Mouse (Mus musculus) spleen, adult 18-20 months (tissue): ENCODE measurements around the gene H2afv.
"Not testable (repeated sequence)": the region's sequence is repeated elsewhere in the genome, so short reads cannot be mapped to it uniquely, and the experiment has no call there.

Experiments used
- DNase-seq, 2 experiments: peaks; one replicate each; pipeline ENCODE4 v3.0.0; 2022; ENCODE audit warnings: mixed read lengths in 2 of 2

Gene H2afv

DNA sequence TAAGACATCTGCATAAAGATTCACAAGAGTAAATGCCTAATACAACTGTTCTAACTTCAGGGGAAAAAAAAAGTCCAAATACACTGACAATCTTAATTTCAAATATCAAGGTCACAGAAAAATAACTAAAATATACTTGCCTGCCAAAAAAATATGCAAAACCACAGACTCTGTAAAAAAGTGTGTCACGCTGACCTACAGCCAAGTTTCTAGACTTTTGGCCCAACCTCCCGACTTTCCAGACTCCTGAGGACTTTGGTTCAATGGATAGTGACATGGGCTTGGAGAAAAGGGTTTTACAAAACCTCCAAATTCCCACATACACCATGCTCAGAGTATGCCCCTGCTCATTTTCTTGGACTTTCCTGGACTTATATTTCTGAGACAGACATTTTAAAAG lies 24.3 kb upstream of the H2afv start:
- no peak for DNase-seq

DNA sequence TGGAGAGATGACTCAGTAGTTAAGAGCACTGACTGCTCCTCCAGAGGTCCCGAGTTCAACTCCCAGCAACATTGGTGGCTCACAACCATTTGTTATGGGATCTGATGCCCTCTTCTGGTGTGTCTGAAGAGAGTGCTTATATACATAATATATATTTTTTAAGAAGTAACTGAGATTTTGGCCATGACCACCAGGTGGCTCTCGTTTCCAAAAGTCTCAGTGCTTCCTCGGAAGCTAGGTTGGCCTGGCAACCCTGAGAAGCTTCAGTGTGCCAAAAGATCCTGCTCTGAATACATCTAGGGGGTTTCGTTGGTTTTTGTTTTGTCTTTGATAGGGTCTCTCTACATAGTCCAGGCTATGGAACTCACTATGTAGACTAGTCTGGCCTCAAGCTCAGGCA lies 20.9 kb upstream of the H2afv start:
- DNase-seq = peak; percentile 36 to 63

DNA sequence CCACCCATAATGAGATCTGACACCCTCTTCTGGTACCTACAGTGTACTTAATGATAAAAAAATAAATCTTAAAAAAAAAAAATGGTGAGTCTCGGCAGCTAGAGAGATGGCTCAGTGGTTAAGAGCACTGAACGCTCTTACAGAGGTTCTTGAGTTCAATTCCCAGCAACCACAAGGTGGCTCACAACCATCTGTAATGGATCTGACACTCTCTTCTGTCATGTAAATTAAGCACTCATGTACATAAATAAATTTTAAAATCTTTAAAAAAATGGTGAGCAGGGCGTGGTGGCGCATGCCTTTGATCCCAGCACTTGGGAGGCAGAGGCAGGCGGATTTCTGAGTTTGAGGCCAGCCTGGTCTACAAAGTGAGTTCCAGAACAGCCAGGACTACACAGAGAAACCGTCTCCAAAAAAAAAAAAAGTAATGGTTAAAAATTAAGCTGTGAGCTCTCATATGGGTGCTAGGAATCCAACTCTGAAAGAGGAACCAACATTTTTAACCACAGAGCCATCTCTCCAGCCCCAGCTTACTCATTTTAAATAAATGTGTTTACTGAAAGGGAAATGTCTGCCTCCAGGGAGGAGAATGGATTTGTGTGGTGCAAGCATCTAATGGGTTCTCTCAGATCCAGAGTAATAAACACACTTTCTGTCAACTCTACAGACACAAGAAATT lies 19.1 kb upstream of the H2afv start:
- no peak for DNase-seq

DNA sequence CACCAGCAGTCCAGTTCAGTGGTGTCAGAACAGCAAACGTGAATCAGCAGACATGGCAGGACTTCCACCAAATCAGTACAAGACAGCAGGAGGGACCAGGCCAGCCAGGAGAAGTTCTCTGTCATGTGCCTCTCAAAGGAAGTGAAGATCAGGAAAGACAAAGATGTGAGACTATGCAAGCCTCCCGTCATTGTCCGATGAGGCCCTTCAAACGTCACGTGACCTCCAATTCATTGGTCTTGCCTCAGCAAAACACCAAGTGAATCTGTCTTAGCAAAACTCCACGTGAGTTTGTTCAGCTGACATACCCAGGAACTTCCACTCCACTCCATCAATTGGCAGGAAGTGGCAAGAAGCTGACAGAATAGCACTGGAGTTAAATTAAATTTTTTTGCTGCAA lies 11.8 kb upstream of the H2afv start:
- no peak for DNase-seq

DNA sequence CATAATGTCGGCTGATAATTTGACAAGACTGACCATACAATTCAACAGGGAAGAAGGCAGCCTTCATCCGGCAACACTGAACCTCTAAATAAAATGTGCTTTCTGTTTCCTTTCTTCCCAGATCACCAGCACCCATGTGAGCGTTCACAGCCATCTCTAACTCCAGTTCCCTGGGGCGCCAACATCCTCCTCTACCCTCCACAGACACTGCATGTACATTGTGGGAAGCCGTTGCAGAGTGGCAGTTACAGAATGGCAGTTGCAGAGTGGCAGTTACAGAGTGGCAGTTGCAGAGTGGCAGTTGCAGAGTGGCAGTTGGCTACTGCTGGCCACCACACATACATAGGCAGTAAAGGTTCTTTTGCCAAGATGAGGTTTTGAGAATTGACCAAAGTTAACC lies 3.9 kb upstream of the H2afv start:
- not testable (repeated sequence) for DNase-seq

DNA sequence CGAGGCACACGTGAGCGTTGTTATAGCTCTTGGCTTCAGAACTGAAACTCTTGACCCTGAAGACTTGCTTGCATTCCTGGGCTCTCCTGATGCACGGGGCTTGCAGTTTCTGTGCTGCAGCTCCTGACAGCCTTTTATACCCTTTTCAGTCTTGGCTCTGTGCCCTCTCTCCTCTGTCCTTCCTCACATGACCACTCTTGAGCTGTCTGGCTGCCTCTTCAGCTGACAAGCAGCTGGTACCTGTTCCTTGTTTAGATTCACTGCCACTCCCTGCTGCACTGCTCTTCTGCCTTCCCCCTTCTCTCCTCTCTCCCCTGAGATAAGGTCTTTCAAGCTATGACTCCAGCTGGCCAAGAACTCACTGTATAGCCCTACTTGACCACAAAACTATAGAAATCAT lies 3.2 kb upstream of the H2afv start:
- no peak for DNase-seq

DNA sequence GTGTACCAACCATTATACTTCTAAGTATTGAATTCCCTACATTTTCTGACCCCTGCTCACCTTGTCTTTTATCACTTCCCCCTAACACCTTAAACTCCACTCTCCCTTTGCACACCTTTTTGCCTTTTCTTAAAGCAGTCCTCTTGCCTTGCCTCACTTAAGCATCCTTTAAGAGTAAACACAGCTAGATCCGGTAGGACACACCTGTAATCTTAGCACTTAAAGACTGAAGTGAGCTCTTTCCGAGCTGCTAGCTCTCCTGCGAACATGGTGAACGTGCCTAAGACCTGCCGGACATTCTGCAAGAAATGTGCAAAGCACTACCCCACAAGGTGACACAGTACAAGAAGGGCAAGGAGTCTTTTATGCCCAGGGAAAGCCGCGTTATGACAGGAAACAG lies 1.7 kb upstream of the H2afv start:
- no peak for DNase-seq

DNA sequence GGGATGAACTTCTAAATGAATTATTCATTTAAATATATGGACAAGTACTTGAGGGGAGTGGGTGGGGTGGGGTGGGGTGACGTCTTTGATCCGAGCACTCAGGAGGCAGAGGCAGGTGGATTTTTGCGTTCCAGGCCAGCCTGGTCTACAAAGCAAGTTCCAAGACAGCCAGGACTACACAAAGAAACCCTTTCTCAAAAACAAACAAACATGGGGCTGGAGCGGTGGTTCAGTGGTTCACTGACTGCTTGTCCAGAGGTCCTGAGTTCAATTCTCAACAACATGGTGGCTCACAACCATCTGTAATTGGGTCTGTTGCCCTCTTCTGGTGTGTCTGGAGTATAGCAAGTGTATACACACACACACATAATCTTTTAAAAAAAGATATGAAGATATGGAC lies 1.2 kb upstream of the H2afv start:
- DNase-seq = no peak

DNA sequence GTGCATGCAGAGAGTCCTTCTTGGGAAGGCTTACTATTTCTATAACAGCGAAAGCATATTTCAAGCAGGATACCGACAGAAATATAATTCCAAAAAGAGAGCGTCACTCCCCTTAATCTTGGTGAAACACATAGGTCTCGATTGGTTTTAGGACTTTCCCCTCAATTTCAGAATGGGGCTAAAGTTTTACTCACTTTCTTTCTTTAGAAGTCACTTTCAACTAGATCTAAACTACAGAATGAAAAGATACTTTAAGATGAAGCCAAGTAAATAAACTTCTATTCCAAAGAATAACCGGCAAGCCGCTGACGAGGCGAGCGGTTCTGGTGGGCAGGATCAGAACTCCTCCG lies 541 bp downstream of the H2afv start:
- no peak for DNase-seq

DNA sequence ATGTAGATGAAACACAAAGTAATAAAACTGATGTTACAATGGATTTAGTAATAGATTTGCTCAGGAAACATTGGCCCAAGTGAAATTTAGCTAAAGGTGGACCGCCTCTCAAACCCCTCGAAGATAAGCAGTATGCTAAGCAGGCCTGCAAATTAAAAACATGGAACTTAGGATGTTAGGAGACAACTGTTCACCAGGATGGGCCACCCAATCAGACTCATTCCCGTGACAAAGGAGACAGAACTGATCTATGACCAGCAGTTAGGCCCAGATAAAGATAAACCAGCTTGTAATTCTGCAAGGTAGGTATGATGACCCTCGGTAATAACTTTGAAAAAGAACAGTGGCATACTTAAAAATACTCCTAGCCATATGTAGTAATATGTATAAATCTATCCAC lies 1.1 kb downstream of the H2afv start:
- no peak for DNase-seq

DNA sequence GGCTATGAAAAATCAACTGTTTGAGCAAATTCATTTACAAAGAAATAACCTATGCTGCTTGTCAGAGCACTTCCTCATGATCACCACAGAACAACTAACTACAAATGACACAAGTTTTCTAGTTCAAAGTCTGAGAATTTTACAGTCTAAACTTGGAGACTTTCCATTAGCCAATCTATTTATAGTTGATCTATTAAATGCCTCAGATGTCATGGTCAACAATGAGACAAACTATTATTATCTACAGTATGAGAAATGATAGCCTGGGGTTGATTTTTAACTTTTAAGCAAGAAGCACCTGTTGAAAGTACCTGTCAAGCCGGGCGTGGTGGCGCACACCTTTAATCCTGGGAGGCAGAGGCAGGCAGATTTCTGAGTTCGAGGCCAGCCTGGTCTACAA lies 1.7 kb downstream of the H2afv start:
- no peak for DNase-seq

DNA sequence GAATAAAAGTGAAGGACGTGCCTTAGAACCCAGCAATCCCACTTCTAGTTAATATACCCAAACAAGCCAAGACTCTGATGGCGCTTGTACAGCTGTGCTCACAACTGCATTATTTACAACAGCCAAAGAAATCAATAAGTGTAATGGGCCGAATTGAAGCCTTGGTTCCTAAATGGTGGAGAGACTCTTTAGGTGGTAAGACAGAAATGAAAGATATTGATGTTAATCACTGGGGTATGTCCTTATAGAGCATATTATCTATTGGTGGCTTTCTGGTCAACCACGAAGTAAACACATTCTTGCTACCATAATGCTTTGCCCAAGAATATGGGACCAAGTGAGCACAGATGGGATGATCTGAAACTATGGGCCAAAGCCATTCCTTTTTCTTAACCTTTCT lies 4.1 kb downstream of the H2afv start:
- no peak for DNase-seq

DNA sequence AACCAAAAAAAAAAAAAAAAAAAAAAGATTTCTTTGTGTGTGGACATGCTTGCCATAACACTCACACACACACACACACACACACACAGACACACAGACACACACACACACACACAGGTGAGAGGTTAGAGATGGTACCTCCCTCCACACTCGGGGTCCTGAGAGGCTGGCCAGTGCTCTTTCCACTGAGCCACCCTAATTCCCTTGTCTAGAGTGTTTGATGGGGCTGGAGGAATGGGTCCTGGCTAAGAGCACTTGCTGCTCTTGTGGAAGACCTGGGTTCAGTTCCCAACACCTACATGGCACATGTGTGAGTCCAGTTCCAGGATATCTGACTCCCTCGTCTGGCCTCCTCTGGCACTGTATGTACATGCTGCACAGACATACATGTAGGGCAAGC lies 6.6 kb downstream of the H2afv start:
- no peak for DNase-seq

DNA sequence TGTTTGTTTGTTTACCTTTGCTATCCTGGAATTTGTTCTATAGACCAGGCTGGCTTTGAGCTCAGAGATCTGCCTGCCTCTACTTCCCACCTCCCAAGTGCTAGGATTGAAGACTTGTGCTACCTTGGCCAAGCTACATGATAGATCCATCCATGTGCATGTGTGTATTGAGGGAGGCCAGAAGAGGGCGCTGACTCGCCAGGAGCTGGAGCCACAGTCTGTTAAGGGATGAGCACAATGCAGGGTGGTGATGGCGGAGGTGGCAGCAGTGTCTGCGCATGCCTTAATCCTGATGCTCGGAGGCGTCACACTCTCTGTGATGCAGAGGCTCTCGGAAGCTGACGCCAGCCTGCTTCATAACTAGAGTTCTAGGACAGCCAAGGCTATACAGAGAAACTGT lies 7.8 kb downstream of the H2afv start:
- peak; percentile 32 to 55 for DNase-seq

DNA sequence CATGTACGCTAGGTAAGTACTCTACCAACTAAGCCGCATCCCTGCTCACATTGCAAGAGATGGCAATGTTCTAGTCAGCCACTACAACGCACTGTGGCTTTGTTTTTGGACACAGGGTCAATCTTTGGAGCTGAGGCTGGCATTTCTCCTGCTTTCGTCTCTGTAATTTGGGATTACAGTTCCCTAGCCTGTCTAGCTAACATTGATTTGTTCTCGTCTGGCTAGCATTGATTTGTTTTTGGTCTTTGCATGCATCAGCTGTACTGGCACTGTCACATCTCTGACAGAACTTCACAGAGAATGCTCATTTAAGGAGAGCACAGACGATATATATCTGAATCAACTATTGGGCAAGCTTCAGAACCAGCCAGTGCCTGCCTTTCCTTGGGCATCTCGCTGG lies 14.1 kb downstream of the H2afv start:
- DNase-seq = no peak

DNA sequence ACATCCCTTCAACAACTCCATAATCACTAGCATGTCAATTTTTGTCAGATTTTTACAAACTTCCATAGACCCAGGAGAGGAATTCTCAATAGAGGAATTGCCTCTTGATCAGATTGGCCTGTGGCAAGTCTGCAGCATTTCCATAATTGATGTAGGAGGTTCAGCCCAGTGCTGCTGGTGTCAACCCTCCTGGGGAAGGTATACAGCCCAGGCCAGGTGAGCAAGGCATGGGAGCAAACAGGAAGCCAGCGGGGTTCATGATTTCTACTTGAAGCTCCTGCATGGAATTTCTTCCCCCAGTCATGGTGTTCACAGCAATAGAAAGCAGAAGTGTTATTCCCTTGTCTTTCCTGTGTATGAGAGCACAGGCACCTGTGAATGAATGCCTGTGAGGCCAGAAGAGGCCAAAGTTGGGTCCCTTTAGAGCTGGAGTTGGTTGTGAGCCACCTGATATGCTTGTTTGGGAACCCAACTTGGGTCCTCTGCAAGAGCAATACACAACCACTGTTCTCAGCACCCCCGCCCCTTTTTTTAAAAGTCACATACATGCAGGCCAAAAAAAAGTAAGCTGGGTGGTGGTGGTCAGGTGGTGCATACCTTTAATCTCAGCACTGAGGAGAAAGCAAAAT lies 23.4 kb downstream of the H2afv start:
- no peak for DNase-seq

DNA sequence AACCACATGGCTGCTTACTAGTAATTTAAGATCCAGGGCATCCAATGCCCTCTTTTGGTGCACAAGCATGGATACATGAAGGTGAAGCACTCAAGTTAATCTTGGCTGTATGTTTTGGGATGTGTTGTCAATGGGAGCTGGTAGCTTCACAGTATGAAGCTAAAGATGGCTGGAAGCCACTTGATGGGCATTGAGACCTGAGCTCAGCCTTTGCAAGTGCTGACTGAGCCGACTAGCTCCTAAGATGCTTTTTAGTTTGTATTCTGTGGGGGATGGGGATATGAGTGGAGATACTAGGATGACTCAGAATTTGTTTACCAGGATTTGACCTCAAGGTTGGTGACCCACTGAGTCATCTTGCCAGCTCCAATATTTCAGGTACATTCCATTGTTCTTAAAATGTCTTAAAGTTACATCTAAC lies 23.9 kb downstream of the H2afv start:
- no peak for DNase-seq

DNA sequence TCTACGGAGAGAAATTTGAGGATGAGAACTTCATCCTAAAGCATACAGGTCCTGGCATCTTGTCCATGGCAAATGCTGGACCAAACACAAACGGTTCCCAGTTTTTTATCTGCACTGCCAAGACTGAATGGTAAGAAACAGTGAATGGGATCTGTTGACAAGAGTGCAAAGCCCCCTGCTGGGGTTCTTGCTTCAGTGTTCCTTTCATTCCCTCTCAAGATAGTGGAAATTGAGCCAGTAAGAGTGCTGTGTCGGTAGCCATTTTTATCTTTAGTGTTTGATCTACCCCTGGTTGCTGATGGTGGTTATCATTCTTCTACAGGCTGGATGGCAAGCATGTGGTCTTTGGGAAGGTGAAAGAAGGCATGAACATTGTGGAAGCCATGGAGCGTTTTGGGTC lies 25.1 kb downstream of the H2afv start:
- not testable (repeated sequence) for DNase-seq

DNA sequence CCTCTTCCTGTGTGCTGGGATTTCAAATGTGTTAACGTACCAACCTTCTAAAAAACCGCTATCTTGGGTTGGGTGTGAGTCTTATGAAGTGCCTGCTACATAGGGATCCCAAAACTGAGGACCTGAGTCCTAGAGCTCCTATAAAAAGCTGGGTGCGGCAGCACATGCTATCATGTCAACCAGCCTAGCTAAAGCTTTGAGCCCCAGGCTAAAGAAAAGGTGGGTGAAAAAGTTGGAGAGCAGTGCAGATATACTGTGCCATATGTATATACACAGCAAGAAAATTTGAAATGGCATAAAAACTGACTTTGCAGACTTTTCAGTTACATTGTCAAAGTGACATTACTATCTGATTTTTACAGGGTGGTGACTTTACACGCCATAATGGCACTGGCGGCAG lies 25.5 kb downstream of the H2afv start:
- no peak for DNase-seq

DNA sequence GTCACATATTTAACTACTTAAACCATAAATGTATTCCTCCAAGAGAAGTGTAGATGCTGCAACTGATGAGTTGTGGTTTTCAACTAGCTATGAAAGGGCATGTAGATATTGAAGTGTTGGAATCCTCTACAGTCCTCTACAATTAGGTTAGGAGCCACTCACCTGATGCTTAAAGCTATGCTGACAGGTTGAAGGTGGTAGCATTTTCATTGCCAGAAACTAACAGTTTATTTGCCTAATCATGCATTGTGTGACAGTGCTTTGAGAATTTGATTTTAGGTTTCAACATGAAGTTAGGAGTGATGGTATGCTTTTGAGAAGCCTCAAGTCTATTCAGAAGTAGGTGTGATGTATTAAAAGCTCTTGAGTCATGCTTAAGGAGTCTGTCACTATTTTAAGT lies 26.8 kb downstream of the H2afv start:
- no peak for DNase-seq

DNA sequence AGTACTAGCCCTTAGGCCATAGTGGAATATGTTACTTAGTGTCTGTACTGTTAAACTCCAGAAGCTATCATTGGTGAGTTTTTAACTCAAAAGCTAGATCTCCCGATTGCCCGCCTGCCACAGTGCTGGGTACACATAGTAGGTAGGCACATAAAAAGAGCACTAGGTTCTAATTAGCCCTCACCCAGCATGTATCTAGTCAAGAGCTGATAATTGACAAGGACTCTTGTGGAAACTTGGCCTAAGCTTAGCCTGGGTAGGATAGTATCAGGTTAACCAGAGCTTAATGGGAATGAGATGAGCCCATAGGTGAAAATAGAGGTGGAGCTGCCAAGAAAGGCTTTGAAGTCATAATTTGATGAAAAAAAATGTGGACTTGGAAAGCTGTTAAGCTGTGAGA lies 27.2 kb downstream of the H2afv start:
- DNase-seq = no peak

DNA sequence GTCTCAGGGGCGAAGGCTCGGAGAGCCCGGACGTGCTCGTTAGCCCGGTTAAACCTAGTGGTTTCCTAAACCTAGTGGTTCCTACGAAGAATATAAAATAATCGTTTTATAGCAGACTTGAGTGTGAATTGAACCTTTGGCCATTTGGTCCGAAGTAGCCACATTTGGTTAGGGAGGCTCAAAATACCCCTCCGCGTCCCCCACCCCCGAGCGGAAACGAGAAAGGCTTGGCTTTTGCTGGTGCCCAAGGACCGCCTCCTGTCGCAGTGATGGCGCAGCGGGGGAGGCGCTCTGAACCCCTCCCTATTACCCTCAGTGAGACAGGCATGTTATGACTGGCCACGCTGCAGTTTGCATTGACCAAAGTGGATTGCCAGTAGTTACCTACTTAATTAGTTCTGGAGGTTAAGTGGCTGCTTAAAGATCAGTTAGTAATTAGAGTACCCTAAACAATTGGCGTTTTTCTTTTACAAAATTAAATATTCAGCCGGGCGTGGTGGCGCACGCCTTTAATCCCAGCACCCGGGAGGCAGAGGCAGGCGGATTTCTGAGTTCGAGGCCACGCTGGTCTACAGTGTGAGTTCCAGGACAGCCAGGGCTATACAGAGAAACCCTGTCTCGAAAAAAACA lies 27.7 kb downstream of the H2afv start:
- DNase-seq = peak; percentile 73 to 78

DNA sequence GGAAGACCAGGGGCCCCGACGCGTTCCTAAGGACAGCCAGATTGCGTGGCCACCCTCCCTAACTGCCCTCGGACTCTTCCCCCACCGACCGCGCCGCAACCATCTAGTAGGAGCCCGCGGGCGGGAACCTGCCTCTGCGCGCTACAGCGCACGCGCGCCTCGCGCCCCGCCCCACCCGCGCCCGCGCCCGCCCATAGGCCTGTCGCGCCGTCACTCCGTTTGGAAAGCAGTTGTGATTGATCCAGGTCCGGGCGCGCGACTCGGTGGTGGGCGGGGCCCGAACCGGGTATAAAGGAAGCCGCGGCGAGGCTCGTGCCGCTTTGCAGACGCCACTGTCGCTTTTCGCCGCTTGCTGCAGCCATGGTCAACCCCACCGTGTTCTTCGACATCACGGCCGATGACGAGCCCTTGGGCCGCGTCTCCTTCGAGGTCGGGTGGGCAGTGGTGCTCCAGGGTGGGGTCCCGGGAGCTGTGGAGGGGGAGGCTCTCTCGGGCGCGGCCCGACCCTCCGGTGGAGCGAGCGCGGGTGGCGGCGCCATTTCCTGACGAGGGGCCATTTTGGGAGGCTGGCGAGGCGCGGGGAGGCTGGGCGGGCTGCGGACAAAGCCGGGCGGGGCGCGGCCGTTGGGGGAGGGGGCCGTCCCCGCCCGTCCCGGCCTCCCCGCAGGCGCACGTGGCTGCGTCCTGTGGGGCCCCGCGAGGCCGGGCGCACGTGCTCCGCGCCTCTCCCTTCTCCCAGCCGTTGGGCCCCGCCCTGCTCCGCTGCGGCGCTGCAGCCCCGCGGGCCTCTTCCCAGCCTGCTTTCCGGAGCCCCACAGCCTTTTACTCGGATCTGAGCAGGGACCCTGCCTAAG lies 28.5 kb downstream of the H2afv start:
- peak; percentile 98 to 99 for DNase-seq
